Mouse (Mus musculus) testis, postnatal 10 days (tissue): ENCODE results near the gene Lrrc45.
A peak's percentile ranks its signal among the peaks of the same experiment; 100 is the strongest.

Experiments
- DNase-seq: peaks from one replicate; pipeline ENCODE4 v3.0.0; 2021; ENCODE audit warnings: low spot score

The Lrrc45 gene

DNA sequence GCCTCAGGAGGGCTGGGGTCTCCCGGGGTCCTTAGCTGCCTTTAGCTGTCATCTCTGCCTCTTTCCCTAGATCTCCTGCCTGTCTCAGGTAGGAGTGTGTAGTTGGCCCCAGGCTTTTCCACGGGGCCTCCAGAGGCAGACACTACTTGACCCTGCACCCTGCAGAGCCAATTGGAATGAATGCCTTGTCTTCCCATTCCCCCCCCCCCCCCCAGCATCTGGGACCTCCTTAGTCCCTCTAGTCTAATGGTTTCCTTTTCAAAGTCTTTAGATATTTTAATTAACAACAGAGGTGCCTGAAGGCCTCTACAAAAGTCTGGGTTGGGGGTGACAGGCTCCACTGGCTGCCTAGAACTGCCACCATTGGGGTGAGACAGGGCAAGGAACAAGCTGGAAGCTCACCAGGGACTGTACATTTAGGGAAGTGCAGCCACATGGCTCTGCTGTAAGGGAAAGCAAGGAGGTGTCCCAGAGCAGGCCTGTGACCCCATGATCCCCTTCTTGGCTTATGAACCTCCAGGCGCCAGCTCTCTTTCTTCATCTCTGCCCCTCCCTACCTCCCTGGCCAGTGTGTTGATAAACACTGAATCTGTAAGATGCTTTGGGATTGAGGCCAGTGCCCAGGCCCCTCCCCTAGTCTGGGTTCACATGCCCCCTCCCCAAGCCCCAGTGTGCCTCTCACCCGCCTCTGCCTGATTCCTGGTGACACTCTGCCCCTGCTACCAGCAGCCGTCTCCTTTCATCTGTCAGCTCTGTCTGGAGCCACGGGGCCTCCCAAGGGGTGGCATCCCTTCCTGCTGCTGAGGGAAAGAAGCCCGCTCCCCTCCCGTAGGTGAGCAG lies 9.0 kb upstream of the Lrrc45 start:
- DNase-seq: no peak

DNA sequence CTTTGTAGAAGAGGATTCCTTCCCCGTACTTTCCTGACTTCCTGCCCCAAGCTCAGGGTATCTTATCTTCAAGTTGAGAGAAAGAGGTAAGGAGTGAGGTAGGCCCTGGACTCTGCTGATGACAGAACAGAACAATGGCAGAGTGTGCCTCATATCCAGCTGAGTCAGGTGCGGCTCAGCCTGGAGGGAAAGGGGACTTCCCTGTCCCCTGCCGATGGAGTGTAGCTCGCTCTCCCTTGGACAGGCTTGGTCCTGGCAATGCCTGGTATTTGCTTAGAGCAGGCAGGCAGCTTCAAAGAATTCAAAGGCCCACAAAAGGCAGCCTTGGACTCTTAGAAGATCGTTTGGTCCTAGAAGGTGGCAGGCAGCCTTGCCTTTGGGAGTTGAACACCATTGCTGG lies 7.6 kb upstream of the Lrrc45 start:
- no peak for DNase-seq

DNA sequence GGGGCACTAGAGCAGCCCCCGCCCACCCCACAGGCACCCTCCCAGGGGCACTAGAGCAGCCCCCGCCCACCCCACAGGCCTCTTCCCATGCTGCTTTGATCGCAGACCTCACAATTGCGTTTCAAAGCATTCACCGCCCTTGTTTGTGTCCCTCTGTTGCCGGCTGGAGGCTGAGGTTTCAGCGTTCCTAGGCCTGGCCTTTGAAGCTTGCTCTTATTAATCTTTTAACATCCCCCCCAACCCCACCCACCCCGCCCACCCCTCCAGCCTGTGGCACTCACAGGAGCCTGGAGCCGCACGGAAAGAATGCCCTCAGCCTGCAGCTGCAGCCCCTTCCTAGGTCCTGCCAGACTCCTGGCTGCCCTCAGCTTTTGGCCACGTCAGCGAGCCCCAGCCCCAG lies 6.5 kb upstream of the Lrrc45 start:
- DNase-seq: no peak

DNA sequence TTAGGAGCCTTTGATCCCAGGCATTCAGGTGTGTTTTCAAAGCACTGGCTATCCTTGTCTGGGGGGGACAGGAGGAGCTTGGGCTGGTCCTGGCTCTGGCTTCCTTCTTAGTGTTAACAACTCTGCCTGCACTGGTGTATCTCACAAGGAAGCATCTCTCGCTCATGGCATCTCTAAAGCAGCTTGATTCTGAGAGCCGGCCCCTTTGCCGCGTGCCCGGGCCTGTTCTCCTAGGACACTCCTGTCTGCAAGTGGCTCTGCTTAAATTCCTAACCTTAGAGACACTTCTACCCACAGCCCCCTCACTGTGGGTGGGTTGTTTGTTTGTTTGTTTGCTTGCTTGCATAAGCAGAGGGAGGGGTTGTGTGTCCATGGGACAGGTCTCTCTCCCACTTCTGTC lies 5.8 kb upstream of the Lrrc45 start:
- no peak for DNase-seq

DNA sequence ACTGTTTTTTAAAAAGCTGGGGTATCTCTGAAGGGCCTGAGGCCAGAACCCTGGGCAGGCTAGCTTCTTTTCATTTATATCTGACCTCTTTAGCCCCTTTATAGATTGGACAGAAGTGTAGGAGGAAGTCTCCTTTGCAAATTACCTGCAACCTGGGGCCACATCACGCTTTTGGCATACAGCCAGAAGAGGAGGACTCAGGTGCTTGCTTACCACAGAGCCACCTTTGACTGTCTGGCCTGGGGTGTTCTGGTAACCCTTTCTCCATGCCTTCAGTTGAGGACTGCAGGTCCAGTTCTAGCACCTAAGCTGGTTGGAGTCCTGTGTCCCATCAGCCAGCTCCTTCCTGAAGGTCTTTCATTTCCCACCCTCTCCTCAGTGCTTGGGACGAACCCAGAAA lies 4.2 kb upstream of the Lrrc45 start:
- DNase-seq: no peak

DNA sequence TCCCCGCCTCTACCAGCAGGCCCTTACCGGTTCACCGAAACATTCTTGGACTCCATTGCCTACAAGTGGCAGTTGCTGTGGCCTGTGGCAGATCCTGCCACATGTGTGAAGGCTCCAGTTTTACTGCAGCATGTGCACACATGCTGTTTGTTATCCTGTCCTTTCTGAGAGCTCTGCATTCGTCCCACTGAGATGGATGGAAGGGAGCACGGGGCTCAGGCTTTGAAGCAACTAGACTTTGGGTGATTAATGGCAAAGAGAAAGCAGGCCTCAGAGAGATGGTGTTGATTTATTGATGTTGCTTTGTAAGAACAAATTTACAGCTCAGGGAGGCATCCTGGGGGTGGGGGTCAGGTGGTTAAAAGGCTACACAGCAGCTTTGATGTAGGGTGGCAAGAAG lies 3.1 kb upstream of the Lrrc45 start:
- DNase-seq: no peak

DNA sequence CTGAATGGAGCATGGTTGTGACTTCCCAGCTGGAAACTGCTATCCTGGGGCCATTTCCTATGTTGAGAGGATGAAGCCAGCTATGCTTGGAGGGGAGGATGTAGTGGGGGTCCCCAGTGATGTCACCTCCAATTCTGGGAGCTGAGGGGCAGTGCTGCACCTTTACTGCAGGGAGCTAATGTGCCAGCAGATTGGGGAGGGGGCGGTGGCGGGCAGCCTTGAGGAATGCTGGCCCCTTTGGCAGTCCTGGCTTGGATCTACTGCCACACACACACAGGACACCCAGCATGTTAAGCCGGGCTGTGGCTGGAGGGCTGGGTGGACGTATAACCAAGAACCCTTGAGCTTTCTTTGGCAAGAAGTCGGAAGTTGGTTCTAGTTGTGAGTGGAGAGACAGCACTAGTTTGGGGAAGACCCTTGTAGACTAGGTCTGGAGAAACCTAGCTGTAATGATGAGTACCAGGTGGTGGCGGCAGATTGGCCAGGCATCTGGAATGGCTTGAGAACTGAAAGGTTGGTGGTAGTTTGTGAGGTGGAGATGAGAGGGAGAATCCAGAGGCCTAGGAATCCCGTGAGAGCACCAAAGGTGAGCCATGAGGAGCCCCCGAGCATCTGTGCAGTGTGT lies 1.6 kb upstream of the Lrrc45 start:
- no peak for DNase-seq

DNA sequence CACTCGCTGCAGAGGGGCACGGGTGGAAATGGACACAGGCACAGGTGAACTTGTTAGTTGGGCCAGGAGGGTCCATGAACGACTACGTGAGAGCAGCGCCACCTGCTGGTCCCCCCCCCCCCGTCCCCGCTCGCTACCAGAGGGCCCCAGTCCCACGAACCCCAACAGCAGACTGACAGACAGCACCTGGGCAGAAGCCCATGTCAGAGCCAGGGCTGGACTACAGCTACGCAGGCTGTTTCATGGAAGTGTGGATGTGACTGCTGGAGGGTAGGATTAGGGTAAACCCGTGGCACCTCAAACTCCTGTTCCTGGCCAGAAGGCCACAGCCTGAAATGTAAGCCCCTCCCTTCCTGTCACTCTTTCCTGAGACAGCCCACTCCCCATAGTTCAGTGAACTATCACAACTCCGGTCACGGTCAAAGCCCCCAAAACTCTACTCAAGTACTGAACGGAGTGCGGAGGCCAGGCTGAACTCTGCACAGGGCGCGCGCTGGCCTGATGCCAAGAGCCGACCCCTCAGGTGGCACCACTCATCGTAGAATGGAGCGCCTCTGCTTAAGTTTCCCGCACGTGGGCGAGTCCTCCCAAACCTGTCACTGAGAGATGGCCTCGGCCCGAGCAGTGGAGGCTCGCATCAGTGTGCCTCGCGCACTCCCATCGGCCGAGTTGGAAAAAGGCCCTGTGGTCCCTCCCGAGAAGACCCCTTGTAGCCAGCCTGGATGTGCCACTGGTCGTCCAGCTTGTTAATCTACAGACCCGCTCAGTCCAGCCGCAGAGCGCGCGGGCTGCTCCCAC lies 755 bp upstream of the Lrrc45 start:
- peak; percentile 80 for DNase-seq

DNA sequence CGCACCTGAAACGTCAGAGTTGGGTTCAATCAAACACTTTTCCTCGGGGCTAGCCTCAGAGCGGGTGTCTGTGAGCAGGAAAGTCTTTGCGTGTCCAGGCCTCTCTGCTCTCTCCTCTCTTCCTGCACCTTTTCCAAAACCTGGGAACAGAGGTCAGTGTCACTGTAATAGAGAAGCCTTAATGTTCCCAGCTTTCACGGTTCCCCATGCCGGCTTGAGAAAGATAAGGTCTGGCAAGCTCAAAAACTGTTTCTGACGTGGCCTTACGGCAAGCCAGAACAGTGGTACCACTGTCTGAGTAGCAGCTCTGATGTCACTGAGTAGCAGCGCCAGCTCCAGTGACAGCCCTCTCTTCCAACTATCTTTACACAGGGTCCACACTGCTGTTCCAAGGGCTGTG lies 821 bp downstream of the Lrrc45 start:
- DNase-seq: no peak

DNA sequence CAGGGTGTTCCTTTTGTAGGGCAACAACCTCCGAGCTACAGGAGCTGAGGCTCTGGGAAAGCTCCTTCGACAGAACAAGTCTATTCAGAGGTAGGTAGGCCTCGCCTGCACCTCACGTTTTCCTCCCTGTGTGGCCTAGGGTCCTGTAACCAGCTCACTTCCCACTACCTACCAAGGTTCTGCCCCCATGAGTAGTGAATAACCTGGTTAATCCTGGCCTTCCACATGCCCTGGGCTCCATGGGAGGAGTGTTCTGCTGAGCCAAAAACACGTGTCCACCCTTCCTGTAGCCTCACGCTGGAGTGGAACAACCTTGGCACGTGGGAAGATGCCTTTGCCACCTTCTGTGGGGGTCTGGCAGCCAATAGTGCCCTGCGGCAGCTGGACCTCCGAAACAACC lies 1.4 kb downstream of the Lrrc45 start:
- DNase-seq: no peak

DNA sequence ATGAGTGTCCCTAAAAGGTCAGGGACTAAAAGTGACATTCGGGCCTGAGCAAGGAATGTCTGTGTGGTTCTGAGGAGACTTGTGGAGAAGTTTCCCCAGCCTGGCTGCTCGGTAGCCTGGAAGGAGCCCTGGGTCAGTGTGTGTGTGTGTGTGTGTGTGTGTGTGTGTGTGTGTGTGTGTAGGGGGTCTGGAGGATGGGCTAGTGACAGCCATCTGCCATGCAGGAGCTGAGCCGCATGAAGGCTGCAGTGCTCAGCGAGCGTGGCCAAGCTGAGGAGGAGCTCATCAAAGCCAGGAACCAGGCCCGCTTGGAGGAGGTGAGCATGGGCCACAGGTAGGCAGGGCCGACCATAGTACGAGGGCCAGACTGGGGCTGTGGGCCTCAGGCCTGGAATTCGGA lies 5.5 kb downstream of the Lrrc45 start:
- no peak for DNase-seq

DNA sequence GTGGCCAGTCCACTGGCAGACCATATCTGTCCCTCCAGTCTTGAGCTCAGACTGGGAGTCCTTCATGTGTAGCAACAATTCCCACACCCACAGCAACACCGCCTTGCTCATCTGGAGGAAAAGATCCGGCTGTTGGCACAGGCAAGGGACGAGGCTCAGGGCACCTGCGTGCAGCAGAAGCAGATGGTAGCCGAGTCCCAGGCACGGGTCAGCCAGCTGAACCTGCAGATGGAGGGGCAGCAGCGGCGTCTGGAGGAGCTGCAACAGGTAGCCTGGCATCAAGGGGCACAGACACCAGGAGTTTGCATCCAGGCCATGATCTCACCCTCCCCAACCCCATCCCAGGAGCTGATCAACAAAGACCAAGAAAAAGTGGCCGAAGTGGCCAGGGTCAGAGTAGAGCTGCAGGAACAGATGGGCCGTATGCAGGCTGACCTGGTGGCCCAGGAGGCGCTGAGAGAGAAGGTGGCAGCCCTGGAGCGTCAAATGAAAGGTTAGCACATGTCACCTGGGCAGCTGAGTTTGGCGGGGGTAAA lies 6.2 kb downstream of the Lrrc45 start:
- no peak for DNase-seq

DNA sequence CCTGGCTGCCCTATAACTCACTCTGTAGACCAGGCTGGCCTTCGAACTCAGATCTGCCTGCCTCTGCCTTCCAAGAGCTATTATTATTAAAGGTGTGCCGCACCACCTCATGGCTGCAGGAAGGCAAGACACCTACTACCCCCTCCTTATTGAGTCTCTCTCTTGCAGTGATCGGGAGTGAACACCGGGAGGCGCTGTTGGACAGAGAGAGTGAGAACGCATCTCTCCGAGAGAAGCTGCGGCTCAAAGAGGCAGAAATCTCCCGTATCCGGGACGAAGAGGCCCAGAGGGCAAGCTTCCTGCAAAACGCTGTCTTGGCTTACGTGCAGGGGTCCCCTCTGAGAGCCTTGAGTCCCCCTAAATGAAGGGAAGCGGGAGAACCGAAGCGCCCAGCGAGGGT lies 6.7 kb downstream of the Lrrc45 start:
- DNase-seq: peak; percentile 98

DNA sequence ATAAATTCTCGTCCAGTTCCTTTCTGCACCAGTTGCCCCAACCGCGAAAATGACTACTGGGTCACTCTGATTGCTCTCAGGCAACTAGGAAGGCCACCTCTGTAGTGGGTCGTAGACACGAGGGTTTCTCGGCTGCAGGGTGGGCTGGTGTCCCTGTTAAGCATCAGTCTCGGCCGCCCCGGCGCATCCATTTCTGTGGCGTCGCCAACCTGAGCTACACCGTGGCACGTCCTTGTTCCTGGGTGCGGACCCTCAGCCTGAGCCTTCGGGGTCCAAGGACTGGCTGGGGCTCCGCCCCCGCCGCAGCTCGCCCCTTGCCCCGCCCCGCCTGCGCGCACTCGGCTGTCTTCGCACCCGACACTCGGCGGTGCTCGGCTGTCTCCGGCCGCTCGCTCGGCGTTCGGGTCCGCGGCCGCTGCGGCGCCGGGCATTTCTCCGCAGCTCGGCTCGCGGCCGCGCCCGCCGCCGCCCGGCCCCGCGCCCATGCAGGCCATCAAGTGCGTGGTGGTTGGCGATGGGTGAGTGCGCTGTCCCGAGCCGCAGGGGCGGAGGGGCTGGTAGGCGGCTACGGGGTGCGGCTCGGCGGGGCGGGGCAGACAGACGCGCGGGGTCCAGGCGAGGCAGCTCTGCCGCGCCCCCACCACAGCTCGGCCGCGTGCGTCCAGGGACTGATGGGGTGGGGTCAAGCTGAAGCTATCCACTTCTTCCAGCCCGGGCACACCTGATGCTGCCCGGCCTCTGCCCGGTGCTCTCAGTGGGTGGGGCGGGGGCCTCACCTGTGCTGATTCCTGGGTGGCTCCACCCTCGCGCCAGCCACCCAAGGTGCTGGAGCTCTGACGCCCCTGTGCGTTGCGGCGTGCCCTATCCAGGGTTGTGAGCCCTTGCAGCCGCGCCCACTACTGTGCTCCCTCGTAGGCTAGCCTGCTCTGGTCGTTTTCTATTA lies 7.7 kb downstream of the Lrrc45 start, which contains the start of gene Rac3:
TSS of gene Rac3 (plus strand) at position 347 of the 943 bp plus-strand sequence.
- peak; percentile 85 for DNase-seq

DNA sequence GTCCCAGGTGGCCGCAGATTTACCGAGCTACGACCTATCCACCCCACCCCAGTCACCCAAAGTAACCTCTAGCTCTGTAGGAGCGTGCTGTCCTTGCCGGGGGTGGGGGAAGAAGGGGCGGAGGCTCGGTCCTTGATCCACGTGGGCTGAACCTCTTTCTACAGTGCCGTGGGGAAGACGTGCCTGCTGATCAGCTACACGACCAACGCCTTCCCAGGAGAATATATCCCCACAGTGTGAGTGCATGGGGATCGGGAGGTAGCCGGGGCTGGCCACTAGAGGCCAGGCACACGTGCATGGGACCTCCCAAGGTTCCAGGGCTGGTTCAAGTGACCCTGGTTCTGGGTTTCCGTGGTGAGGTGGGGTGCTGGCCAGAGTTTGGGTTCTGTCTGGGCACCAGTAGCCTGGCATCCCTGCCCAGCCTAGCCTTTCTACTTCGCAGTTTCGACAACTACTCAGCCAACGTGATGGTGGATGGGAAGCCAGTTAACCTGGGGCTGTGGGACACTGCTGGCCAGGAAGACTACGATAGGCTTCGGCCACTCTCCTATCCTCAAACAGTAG lies 8.4 kb downstream of the Lrrc45 start:
- no peak for DNase-seq

DNA sequence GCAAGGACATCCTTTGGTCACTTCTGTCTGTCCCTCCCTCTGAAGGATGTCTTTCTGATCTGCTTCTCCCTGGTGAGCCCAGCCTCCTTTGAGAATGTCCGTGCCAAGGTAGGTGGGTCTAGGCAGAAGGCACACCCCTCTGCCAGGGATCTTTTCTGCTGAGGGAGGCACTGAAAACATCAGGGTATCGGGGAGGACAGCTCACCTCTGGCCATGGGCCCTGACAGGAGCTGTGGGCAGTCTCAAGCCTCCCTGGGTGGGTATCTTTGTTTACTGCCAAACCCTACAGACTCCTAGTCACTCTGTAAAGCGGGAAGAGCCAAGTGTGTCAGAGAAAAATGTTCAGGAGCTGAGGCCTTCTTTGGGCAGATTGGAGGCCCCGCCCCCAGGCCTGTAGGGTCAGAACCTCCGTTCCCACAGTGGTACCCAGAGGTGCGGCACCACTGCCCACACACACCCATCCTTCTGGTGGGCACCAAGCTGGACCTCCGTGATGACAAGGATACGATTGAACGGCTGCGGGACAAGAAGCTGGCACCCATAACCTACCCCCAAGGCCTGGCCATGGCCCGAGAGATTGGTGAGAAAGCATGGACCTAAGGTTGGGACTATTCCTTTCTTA lies 9.1 kb downstream of the Lrrc45 start:
- DNase-seq: peak; percentile 52

DNA sequence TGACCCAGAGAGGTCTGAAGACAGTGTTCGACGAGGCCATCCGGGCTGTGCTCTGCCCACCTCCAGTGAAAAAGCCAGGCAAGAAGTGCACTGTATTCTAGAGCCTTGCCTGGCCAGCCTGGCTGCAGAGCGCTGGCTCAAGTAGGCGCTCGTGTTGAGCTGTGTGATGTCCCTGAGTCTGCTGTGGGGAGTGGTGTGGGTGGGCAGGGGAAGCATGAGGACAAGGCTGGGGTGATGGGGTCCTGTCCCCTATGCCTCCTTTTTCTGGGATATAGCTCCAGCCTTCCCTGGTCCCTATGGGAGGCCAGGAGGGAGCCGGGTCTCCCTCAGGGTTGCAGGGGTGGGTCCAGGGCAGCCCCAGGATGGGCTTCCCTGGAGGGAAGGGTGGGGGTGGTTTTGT lies 9.8 kb downstream of the Lrrc45 start:
- no peak for DNase-seq

DNA sequence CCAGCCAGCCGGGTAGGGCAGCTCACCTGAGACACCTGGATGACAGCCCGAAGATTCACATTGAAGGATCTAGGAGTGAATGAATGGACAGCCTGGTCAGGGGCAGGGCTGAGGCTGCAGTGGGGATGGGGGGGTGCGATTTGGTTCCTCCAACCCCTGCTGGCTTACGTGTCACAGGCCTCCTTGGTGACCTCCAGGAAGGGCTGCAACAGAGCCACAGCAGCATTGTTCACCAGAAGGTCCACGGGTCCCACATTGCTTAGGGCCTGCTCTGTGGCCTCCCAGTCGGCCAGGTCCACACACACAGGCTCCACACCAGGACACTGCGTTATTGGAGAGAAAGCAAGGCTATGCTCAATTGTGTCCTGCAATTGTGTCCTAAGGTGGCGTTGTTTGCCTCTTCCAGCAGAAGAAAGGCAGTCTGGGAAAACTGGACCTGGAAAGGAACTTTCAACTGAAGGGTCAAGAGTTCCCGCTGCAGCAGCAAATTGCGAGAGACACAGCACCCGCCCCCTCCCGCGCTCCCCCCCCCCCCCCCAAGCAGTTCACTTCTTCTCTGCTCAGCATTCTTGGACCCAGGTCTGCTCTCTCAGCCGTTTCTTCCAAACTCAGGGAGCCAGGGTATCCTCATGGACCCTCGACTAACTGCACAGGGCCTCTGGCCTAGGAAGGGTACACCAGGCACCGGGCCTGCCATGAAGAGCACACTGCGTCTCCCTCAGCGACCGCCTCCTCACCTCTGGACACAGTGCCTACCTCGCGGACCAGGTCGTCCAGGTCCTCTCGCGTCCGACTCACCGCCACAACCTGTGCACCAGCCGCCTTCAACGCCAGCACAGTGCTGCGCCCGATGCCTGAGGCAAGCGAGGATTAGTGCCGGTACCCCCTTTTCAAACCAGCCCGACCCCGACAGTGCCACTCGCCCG lies 12.8 kb downstream of the Lrrc45 start:
- DNase-seq: no peak

DNA sequence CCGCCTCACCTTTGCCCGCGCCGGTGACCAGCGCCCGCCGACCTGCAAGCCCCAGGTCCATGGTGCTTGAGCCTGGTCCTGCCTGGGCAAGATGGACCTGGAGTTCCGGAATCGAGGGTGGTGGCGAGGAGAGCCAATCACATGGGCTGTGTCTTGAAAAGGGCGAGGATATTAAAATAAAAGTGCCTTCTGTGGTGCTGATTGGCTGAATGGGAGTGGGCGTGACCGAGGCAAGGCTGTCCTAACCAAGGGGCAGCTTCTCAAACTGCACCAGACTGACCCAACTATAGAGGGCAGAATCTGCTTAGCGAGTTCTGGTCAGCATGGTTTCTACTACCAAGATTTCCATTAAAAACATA lies 13.4 kb downstream of the Lrrc45 start, which contains the start of gene Dcxr:
TSS of gene Dcxr (minus strand) at position 113 of the 359 bp plus-strand sequence.
- peak; percentile 87 for DNase-seq

DNA sequence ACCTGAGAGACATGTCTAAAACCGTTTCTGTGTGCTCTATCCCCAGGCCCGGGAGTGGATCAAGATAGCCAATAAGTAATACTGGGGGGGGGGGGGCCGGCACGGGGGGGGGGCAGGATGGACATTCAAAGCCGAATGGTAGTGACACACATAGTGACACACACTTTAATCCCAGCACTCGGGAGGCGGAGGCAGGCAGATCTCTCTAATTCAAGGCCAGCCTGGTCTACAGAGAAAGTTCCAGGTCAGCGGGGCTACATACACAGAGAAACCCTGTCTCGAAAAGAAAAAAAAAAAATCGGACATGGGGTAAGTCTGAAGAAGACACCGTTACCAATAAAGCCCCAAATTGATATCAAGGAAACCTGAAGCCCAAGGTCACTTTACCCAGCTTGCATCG lies 13.8 kb downstream of the Lrrc45 start:
- DNase-seq: no peak
